Mouse (Mus musculus): ENCODE measurements around the gene Tmem178.

DNA sequence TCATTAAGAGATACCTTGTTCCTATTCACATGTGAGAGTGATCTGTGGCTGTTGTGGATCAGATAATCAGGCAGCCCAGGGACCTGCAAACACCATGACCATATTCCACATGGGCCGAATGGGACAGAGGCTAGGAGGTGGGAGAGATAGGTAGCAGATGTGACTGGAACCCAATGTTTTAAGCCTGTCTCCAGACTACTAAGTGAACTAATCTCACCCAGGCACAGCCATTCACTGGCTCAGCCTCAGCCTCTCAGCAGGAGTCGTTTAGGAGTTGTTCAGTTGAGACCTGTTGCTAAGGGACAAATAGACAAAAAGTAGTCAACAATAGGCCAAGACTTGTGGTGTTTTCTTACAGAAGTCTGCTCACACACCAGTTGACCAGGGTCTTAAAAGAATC lies 48.0 kb upstream of the Tmem178 start:
- TF ChIP-seq POLR2A (IDR thresholded peaks at IDR 0.05; ENCODE audit: extremely low read depth, insufficient read depth, low read length), result no peak
- no peak for TF ChIP-seq CTCF (IDR thresholded peaks at IDR 0.05; ENCODE audit: extremely low read depth, insufficient read depth, low read length)
